Mouse (Mus musculus) olfactory bulb, adult 2 months (tissue): ENCODE data around the gene Lmbr1.

Experiments used
- CTCF ChIP-seq: fragments of 200-500 bp; IDR thresholded peaks from 2 replicates; pipeline ENCODE4 v1.5.1; 2012; ENCODE audit warnings: low read depth, mild to moderate bottlenecking, low read length, moderate library complexity; ENCODE audit not compliant: insufficient read depth
- POLR2A ChIP-seq: fragments of 200-500 bp; IDR thresholded peaks from 2 replicates; pipeline ENCODE4 v1.6.1; 2012; ENCODE audit warnings: mild to moderate bottlenecking, low read depth, low read length, moderate library complexity; ENCODE audit not compliant: insufficient read depth

GRCm38 (mm10) chr5:29253876-29254275 is 124.3 kb downstream of the Lmbr1 start:
- TF ChIP-seq CTCF = no peak
- no peak for TF ChIP-seq POLR2A
